Mouse (Mus musculus): ENCODE measurements around the gene Saxo1.
A peak's percentile ranks its signal among the peaks of the same experiment; 100 is the strongest.

Gene Saxo1

DNA sequence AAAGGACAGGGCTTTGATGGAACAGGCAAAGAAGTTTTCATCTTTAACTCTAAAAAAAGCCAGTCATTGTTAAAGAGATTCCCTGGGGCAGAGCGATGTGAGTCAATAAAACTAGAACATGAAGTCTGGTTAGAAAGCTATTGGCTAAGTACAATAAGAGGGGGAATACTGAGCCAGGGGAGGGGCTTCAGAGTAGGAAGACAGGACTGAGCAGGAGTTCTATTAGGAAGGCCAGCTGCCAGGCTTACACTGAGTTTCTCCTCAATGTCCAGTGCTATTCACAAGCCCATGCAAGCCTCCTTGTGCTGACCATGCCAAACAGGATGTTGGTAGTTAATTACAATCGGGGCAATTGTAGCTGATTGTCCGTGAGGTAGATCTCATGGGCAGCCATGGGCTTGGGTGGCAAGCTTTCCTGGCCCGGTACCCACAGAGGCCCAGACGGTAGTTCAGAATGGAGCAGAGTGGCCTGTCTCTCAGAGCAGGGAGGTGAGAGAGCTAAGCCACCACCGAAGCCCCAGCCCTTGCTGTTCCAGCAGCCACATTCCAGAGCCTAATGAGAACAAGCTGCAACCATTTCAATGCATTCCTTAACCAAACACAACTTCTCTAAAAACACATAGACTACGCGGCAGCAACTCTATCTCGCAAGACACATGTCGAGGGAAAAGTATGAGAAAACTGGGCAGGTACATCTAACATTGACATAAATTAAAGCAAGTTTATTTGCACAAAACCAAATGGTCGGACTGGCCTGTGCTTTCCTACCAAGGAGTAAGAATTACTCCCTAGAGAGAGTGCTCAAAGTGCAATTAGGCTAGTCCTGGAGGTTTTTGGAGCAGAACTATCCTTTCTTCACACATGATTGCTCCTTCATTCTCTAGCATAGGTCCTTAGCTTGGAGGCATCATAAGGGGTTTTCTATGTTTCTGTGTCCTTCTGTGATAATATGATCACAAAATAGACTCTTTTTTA, 30.7 kb downstream of the Saxo1 start:
- no peak for DNase-seq (ENCODE audit: low spot score in 2 of 2)

DNA sequence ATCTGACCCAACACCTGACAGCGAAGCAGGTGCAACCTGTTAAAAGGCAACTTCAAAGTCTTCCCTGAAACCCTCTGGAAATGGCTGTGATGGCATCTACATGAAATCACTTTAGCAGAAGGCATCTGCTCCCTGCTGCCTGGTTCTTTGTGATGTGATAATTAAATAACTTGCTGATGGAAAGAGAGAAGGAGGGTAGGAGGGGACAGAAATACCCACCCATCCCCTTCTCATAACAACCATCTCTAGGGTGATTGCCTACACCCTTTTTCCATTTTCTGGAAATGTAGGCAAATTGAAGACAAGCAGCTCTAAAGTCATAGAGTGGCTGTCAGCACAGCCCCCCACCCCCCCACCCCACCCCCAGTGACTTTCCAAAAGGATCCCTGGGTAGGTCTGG, 33.6 kb downstream of the Saxo1 start:
- DNase-seq (ENCODE audit: low spot score in 2 of 2) = no peak

GRCm38 (mm10) chr4:86523771-86524170, 34.4 kb downstream of the Saxo1 start:
- DNase-seq (ENCODE audit: low spot score in 2 of 2) = no peak

DNA sequence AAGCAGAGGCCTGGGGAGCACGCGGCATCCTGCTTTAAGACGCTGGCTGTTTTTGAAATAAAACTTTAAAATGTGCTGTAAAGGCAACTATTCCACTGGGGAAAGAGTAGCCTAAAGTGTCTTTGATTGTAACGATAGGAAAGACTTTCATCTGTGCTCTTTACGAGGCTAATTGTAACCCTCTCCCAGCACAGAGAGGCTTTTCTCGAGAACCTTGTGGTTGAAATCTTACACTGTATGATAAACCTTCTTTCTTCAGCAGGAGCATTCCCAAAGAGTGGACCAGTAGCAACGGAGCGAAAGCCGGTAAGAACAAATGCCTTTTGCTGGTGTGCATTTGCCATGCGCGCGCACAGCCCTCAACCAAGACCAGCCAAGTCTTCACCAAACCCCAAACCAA, 37.4 kb downstream of the Saxo1 start:
- no peak for DNase-seq (ENCODE audit: low spot score in 2 of 2)

DNA sequence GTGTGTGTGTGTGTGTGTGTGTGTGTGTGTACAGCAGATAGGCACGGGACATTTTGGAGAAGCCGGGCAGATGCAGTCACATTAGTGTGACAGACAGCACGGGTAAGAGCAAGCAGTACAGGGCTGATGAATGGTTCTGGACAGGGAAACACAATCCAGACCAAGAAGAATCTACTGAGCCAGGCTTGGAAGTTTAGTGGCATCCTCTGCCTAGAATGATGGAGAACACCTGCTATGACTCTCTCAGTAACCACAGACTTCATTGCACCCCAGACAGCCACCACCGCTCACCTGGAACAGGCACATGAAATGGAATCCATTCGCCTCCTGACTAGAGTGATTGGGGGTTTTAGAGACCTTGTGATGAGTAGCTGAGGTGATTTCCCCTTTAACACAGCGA, 38.2 kb downstream of the Saxo1 start:
- no peak for DNase-seq (ENCODE audit: low spot score in 2 of 2)

DNA sequence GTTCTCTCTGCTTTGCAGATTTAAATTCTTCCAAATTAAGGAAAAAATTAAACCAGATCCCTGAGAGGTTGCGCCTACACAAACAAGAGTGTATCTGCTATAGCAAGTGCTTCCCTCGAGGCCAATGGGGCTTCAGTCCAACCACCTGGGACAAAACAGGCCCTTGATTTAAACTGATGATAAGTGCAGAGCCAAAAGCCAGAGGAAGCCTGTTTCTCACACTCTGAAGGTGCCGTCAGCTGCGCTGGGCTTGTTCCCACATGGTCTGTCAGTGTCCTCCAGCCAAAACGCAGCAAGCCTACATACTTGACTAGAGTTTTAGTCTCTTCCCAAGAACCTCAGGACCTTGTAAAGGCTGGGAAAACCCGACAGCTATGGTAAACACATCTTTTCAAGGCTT, 53.5 kb downstream of the Saxo1 start:
- DNase-seq (ENCODE audit: low spot score in 2 of 2) = no peak

GRCm38 (mm10) chr4:86499561-86499960, 58.6 kb downstream of the Saxo1 start:
- no peak for DNase-seq (ENCODE audit: low spot score in 2 of 2)

DNA sequence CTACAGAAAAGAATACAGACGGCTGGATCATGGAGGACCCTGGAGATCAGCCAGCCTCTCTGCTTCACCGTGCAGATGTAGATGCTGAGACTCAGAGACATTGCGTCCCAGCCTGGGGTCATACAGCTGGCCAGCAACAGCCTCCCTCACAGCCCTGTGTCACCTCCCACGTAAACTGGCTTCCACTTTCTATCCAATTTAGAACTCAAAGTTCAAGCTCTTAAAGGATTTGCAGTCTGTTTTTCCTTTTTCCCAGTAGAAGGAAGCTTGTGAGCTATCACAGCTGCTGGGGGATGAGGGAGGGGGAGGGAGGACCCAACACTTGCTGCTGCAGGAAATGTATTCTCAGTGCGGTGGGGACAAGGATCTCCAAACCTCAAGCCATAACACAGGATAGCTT, 59.4 kb downstream of the Saxo1 start:
- peak in 1 of 2 experiments; percentile 18 for DNase-seq (ENCODE audit: low spot score in 2 of 2)

DNA sequence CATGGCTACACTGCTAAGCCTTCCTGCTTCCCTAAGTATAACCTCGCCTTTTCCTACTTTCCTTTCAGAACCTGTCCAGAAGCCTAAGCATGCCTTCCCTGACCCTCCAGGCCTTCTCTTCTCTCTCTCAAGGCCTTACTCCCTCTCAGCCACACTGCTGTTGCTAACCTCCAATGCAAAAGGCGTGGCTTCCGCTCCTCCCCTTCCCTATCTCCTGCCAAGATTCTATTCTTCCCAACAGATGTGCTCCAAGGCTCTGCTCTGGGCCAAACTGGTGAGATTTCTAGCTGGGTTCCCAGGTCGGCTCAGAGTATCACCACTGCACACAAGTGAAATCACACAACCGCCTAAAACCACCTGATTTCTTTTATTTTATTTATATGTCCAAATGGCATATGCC, 69.0 kb downstream of the Saxo1 start:
- no peak for DNase-seq (ENCODE audit: low spot score in 2 of 2)

- DNase-seq (ENCODE audit: low spot score in 2 of 2) = no peak
Observed at GRCm38 (mm10) chr4:86486901-86487300, 71.2 kb downstream of the Saxo1 start.

DNA sequence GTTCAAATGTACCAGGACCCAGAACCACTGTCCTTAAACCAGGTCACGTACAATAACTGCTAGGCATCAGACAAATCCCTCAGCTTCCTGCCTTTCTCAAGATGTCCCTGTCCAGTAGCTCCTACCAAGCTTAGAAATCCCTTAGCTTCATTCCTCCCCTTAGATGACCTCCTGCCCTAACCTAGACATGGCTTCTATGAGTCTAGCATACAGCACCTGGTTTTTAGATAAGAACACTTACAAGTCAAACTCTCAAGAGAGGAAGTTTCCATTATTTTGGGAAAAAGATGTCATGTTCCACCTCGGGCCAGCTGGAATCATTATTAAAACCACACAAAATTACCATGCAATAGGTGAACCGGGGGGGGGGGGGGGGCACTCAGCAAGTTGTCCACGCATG, 71.6 kb downstream of the Saxo1 start:
- no peak for DNase-seq (ENCODE audit: low spot score in 2 of 2)

DNA sequence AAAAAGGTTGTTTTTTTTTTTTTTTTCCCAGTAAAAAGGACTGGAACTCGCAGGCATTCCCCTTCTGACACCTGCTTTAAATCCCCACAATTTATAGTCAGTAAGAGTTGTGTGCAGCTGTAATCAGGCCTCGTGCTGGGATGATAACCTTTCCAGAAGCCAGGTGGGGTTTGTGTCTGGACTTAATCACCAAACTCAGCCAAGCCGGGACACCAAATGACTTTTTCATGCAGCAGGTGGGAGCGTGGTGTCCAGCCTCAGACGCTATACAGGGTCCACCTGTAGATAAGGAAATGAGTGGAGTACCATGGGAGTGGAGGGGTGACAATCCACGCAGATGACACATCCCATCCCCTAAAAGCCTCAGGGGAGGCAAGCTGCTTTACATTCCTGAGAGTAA, 73.1 kb downstream of the Saxo1 start:
- DNase-seq (ENCODE audit: low spot score in 2 of 2) = no peak

GRCm38 (mm10) chr4:86483686-86484085, 74.4 kb downstream of the Saxo1 start:
- DNase-seq (ENCODE audit: low spot score in 2 of 2) = no peak

DNA sequence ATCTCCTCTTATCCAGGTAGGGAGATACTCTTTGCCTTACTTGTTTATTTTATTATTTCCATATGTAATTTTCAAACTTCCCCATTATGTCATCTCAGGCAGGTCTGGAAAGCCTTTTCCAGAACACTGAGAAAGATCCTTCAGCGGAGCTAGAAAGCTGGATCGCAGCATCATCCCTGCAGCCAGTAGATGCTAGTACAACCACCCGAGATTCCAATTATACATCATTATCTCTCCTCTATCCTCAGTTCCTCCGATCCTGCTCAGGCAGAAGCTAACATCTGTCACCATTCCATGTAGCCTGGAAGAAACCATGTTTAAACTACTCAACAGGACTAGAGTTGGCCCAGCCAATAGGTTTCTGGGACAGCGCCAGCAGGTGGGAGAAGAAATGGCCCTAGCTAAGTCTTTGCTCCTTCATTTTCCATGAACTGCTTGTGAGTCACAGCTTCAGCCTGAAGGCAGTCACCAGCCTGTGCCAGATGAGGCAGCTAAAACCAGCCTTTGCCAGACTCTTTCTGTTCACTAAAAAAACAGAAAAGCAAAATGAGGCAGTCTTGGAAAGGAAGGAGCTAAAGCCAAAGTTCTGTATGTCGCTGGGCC, 75.0 kb downstream of the Saxo1 start:
- DNase-seq (ENCODE audit: low spot score in 2 of 2) = no peak

DNA sequence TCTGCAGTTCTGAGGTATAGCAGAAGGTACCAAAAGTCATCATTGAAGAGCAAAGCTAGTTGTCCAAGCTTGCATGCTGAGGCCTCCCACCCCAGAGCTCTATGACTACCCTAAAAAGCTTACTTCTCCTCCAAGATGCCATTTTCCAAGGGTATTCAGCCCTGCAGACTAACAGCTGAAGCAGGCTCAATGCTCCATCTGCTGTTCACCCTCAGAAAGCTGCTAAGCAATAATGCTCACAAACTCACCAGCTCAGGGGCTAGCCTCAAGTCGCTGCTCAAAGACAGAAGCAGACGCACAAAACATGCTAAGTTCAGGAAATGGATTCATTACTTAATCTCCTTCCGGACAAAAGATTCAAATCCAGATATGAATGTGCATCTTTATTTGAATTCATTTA, 77.2 kb downstream of the Saxo1 start:
- no peak for DNase-seq (ENCODE audit: low spot score in 2 of 2)

DNA sequence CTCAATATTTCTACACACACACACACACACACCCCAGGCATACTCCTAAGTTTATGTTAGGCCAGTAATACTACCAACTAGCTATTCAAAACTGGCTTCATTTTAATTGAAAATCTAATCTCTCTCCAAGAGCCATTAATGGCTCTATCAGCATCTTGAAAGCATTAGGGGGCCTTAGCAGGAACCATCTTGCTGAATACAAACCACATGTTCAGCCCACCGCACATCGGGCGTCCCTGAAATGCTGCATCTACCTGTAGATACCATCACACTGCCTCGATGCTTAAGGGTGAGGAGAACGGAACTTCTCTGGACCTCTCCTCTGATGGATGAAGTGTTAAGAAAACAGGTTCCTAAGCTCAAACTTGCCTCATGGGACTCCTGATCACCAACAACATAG, 93.3 kb downstream of the Saxo1 start:
- DNase-seq (ENCODE audit: low spot score in 2 of 2) = no peak

DNA sequence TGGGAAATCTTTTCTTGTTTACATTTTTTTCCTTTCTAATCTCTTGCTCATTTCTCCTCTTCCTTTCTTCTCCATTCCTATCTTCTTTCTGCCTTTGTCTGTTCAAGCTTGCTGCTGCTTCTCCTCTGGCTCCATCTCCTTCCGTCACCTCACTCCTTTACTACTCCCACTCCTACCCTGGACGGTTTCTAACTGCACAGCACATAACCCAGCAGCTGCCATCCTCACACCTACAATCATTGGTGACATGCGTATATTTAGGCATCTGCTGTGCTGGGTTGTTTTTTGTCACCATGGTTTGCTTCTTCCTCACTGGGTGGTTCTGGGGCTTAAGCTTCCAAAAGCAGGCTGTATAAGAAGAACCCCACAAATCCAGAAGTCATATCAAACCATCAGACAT, 107.7 kb downstream of the Saxo1 start:
- DNase-seq (ENCODE audit: low spot score in 2 of 2) = no peak

GRCm38 (mm10) chr4:86436336-86436735, 121.8 kb downstream of the Saxo1 start:
- no peak for DNase-seq (ENCODE audit: low spot score in 2 of 2)

- DNase-seq (ENCODE audit: low spot score in 2 of 2) = no peak
Observed at GRCm38 (mm10) chr4:86435631-86436030, 122.5 kb downstream of the Saxo1 start.

DNA sequence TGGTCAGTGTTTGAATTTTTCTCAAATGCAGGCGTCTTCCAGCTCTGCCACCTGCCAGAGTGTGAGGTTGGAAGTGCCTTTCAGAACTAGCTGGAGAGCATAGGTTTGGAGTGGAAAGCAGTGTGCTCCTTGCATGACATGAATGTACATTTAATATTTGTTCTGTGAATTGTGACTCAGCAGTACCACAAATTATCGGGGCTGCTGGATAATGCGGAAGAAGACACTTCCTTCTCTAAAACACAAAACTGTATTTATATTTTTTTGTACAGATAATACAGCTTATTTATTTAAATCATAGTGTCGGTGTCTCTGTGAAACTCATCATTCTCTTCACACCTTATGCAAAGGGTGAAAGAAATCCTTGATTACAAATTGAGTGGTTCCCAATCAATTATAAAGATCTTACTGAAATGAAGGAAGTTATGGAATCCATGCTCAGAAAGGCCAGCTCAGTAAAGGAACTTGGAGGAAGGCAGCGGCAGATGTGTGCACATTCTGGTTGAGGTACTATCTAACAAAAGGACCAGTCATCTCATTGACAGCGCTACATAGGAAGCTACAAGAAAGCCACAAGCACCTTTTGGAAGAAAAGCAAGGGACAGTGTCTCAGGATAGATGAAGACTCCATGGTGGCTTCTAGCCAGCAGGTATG, 129.9 kb downstream of the Saxo1 start:
- no peak for DNase-seq (ENCODE audit: low spot score in 2 of 2)

GRCm38 (mm10) chr4:86427312-86427711, 130.8 kb downstream of the Saxo1 start:
- DNase-seq (ENCODE audit: low spot score in 2 of 2) = no peak

- DNase-seq (ENCODE audit: low spot score in 2 of 2) = no peak
Observed at GRCm38 (mm10) chr4:86426549-86426948, 131.6 kb downstream of the Saxo1 start.

GRCm38 (mm10) chr4:86425581-86425980, 132.5 kb downstream of the Saxo1 start:
- DNase-seq (ENCODE audit: low spot score in 2 of 2) = no peak
